Mouse (Mus musculus): ENCODE results near the gene Nadk. TPM values are rescaled to one million over a fixed set of nuclear protein-coding genes. Genes with fewer than 3 reads are reported as not detected.

The Nadk gene
- polyA plus RNA-seq, 1 experiment = 83.0 TPM

GRCm38 (mm10) chr4:155630267-155630666 lies 68.1 kb downstream of the Nadk start:
- no peaks in the 10 kb centered on the region for H3K27me3 ChIP-seq (ENCODE audit: control insufficient read depth, insufficient read depth, insufficient read length)
- H3K4me2 ChIP-seq (ENCODE audit: low read depth) = no peak overlapping the region
- peaks cover 51% of the 10 kb centered on the region for H3K36me3 ChIP-seq (ENCODE audit: control insufficient read depth, insufficient read depth)
- no peak overlapping the region for H3K4me3 ChIP-seq
- no peak for TF ChIP-seq POLR2A (IDR thresholded peaks at IDR 0.05; ENCODE audit: insufficient read length, low read depth)
- H3ac ChIP-seq (ENCODE audit: control insufficient read depth, insufficient read length) = no peak overlapping the region
- peaks cover 18% of the 10 kb centered on the region for H3K79me2 ChIP-seq (ENCODE audit: control insufficient read depth, insufficient read depth)

GRCm38 (mm10) chr4:155635766-155636499 lies 73.8 kb downstream of the Nadk start:
- TF ChIP-seq REST (IDR thresholded peaks at IDR 0.05; ENCODE audit: insufficient read depth, insufficient read length) = no peak
- H3ac ChIP-seq (ENCODE audit: control insufficient read depth, insufficient read length) = no peak overlapping the region
- H3K4me3 ChIP-seq = no peak overlapping the region
- H3K27me3 ChIP-seq (ENCODE audit: control insufficient read depth, insufficient read depth, insufficient read length) = no peaks in the 10 kb centered on the region
- H3K36me3 ChIP-seq (ENCODE audit: control insufficient read depth, insufficient read depth) = peaks cover 74% of the 10 kb centered on the region
- no peak overlapping the region for H3K4me2 ChIP-seq (ENCODE audit: low read depth)
- no peaks in the 10 kb centered on the region for H3K79me2 ChIP-seq (ENCODE audit: control insufficient read depth, insufficient read depth)

Other genes with a start within 250 kb of the Nadk start
- gene Prkcz, start 201.0 kb upstream of the Nadk start, polyA plus RNA-seq (2012; fragmentation: generic; extraction: Trizol) = 0.36 TPM
- gene Gabrd, start 164.3 kb upstream of the Nadk start, polyA plus RNA-seq (2012; fragmentation: generic; extraction: Trizol) = 0.10 TPM
- gene Cfap74, start 153.2 kb upstream of the Nadk start, polyA plus RNA-seq (2012; fragmentation: generic; extraction: Trizol) = 0.22 TPM
- not detected for gene Tmem52, start 93.3 kb upstream of the Nadk start, polyA plus RNA-seq (2012; fragmentation: generic; extraction: Trizol)
- 265 TPM for gene Gnb1, start 71.0 kb upstream of the Nadk start, polyA plus RNA-seq (2012; fragmentation: generic; extraction: Trizol)
- gene Slc35e2, start 39.0 kb downstream of the Nadk start, polyA plus RNA-seq (2012; fragmentation: generic; extraction: Trizol) = 3.7 TPM
- 47.7 TPM for gene Cdk11b, start 62.5 kb downstream of the Nadk start, polyA plus RNA-seq (2012; fragmentation: generic; extraction: Trizol)
- gene Gm10563, start 83.0 kb downstream of the Nadk start, polyA plus RNA-seq (2012; fragmentation: generic; extraction: Trizol) = not detected
- 1.8 TPM for gene Mmp23, start 91.0 kb downstream of the Nadk start, polyA plus RNA-seq (2012; fragmentation: generic; extraction: Trizol)
- 106 TPM for gene Mib2, start 106.8 kb downstream of the Nadk start, polyA plus RNA-seq (2012; fragmentation: generic; extraction: Trizol)
- 8.3 TPM for gene Fndc10, start 132.0 kb downstream of the Nadk start, polyA plus RNA-seq (2012; fragmentation: generic; extraction: Trizol)
- gene Ssu72, start 142.4 kb downstream of the Nadk start, polyA plus RNA-seq (2012; fragmentation: generic; extraction: Trizol) = 105 TPM
- 1.2 TPM for gene Tmem240, start 172.4 kb downstream of the Nadk start, polyA plus RNA-seq (2012; fragmentation: generic; extraction: Trizol)
- gene Atad3a, start 198.7 kb downstream of the Nadk start, polyA plus RNA-seq (2012; fragmentation: generic; extraction: Trizol) = 60.9 TPM
- 3.2 TPM for gene Vwa1, start 212.3 kb downstream of the Nadk start, polyA plus RNA-seq (2012; fragmentation: generic; extraction: Trizol)
- gene Tmem88b, start 223.5 kb downstream of the Nadk start, polyA plus RNA-seq (2012; fragmentation: generic; extraction: Trizol) = 0.97 TPM
- not detected for gene Ankrd65, start 228.1 kb downstream of the Nadk start, polyA plus RNA-seq (2012; fragmentation: generic; extraction: Trizol)
- 132 TPM for gene Mrpl20, start 240.5 kb downstream of the Nadk start, polyA plus RNA-seq (2012; fragmentation: generic; extraction: Trizol)